Mouse (Mus musculus) stomach, embryonic 15.5 days (tissue): ENCODE results near the gene Per3. TPM values are rescaled to one million over a fixed set of nuclear protein-coding genes. Genes with fewer than 3 reads are reported as not detected.
"Not testable (repeated sequence)": the region's sequence is repeated elsewhere in the genome, so short reads cannot be mapped to it uniquely, and the experiment has no call there.

Experiments
- ATAC-seq: fragments of 200-750 bp; cut with Nextera tagmentation; 2 replicates; pipeline ENCODE4 v1.8.0; 2017; ENCODE audit warnings: low read depth, moderate number of reproducible peaks, moderate TSS enrichment; ENCODE audit not compliant: insufficient read depth, low FRiP score
- H3K27ac ChIP-seq: fragments of 300-500 bp; sonication (generic); 2 replicates; pipeline ENCODE4 v1.5.1; 2015; ENCODE audit warnings: mild to moderate bottlenecking, inconsistent platforms
- H3K27me3 ChIP-seq: fragments of 300-500 bp; sonication (generic); replicated peaks from 2 replicates; pipeline ENCODE4 v1.6.1; 2015; ENCODE audit warnings: inconsistent platforms
- H3K36me3 ChIP-seq: fragments of 300-500 bp; sonication (generic); 2 replicates; pipeline ENCODE4 v1.6.1; 2015; ENCODE audit warnings: inconsistent platforms
- H3K4me1 ChIP-seq: fragments of 300-500 bp; sonication (generic); 2 replicates; pipeline ENCODE4 v1.6.1; 2015; ENCODE audit warnings: inconsistent platforms
- H3K4me2 ChIP-seq: fragments of 300-500 bp; sonication (generic); 2 replicates; pipeline ENCODE4 v1.6.1; 2015; ENCODE audit warnings: mild to moderate bottlenecking, inconsistent platforms
- H3K4me3 ChIP-seq: fragments of 300-500 bp; sonication (generic); replicated peaks from 2 replicates; pipeline ENCODE4 v1.5.1; 2015; ENCODE audit warnings: inconsistent platforms
- H3K9ac ChIP-seq: fragments of 300-500 bp; sonication (generic); 2 replicates; pipeline ENCODE4 v1.6.1; 2015; ENCODE audit warnings: inconsistent platforms
- H3K9me3 ChIP-seq: fragments of 300-500 bp; sonication (generic); 2 replicates; pipeline ENCODE4 v1.6.1; 2016; ENCODE audit warnings: inconsistent platforms
- WGBS: fragments of 180-500 bp; shearing (Covaris S2); methylation state at CpG from one replicate; pipeline ENCODE4 v1.1.7; 2015; 5-methylcytosine and 5-hydroxymethylcytosine counted together
- polyA plus RNA-seq: library from polyadenylated mRNA; unstranded; fragments of >200 nt; fragmentation: Nextera tagmentation; extraction: Ambion mirVana; gene quantifications from 2 replicates; pipeline ENCODE4 v1.2.1, GENCODE M21; 2015

The Per3 gene
- polyA plus RNA-seq, 1 experiment from 2014 or later = 5.6 TPM

DNA sequence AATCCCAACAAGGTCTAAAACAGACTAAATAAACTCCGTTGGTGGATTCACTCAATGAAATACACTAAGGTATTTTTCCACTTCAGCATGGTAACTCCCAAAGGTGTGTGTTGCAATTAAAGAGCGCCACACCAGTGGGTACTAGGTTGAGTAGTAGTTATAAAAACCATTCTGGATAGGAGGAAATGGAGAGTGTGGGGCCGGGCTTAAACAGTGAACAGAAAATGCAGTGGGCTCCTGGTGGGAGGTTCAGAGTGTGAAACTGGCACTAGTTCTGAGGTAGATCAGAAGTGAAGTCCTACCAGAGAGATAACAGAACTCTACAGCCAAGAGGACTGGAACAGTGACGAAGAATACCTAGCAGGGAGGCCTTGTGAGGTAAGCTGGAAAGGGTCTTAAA lies 14.2 kb upstream of the Per3 start:
- H3K4me3 ChIP-seq = peak overlapping the region; percentile 88; the same call in 1 of the 2 replicates
- no peak overlapping the region for H3K9ac ChIP-seq
- H3K9me3 ChIP-seq = no peaks in the 10 kb centered on the region
- WGBS = 84% methylated on average over 4 of the region's 4 CpGs
- H3K27me3 ChIP-seq = no peaks in the 10 kb centered on the region
- peak overlapping the region; percentile 64 for H3K4me2 ChIP-seq
- H3K36me3 ChIP-seq = peaks cover 5% of the 10 kb centered on the region; the same call in 1 of the 2 replicates
- peak overlapping the region; percentile 83 for H3K27ac ChIP-seq
- peaks cover 6% of the 10 kb centered on the region for H3K4me1 ChIP-seq
- no peak for ATAC-seq

DNA sequence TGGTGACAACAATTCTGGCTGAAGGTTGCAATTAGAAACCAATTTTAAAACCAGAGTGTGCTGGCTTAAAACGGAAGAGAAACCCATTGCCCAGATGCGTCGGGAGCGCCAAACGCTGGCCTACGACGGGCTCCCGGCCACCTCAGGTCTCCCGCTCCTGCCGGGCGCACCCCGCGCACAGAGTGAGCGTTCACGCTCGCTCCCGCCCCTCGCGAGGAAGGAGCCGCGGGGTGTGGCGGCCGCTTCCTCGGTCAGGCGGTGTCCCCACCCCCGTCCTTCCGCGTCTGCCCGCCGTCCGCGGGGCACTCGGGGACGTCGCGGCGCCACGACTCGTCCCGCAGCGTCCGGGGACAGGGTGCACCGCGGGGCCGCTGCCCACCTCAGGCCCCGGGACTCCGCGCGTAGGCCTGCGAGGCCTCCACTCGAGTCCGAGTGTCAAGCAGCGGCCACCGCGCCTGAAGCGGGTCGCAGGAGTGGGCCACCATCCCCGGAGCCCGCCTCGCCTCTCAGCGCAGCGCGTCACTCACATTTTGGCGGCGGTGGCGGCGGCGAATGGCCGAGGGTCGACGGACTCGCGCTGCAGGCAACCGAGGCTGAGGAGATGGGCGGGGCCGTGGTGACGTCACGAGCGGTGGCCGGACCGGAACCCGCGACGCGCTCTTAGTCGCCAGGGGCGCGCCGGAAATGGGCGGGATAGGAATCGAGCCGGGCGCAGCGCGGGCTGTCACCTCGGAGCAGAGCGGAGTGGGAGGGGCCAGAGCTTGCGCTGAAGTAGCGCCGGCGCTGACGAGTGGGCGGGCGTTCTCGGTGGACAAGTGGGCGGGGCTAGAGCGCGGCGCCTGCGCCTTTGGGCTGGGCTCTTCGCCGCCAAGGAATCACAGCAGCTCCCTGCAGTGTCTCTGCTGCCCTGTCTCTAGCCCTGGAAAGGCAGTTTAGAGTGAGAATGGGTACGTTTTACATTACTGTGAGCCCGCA lies 13.2 kb upstream of the Per3 start, which contains the start of gene Vamp3:
Gene Vamp3, minus strand, starts transcription at position 617 of the 975 bp plus-strand sequence.
- Histone ChIP-seq H3K27ac (peak within 1 kb of the TSS; percentile 92), H3K36me3 (peaks cover 5% of the 10 kb centered on the region; the same call in 1 of the 2 replicates), H3K9ac (peak within 1 kb of the TSS; percentile 93), H3K4me2 (peak within 1 kb of the TSS; percentile 64), H3K27me3 (no peaks in the 10 kb centered on the region), H3K4me1 (peaks cover 6% of the 10 kb centered on the region), H3K4me3 (peak within 1 kb of the TSS; percentile 88), H3K9me3 (no peaks in the 10 kb centered on the region)
- under 1% methylated on average over 113 of the region's 114 CpGs for WGBS
- peak; percentile 100 for ATAC-seq

DNA sequence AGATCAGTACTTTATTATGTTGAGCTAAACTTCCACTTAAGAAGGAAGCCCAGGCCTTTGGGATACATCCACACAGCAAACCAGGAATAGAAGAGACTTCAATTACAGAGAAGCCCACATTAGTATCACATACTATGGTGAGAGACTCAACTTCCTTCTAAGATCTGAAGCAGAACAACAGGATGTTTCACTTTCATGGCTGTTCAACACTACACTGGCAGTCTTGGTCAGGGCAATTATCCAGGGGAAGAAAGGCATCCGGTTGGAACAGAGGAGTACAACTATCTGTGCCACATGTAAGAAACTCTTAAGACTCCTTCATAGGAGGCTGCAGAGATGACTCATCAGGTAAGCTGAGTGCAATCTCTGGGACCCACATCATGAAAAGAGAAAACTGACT lies 6.7 kb upstream of the Per3 start:
- WGBS = 79% methylated on average over 1 of the region's 1 CpGs

DNA sequence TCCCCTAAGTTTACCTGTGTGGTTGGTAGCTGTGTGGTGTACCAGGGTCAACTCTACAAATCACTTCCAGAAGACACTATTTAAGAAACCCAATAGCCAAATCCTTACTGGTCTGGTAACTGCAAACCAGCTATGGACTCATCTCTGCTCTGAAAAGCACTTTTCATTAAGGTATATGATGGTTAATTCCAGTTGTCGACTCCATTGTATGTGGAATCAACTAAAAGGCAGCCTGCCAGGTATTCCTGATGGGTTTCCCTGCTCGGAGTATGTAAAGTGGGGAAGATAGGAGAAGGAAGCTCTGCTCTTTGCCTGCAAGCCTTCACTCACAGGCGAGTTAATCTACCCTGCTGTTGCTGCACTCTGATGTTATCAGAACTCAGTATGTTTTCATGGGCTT lies 2.1 kb upstream of the Per3 start:
- no peaks in the 10 kb centered on the region for H3K27me3 ChIP-seq
- H3K9ac ChIP-seq = no peak overlapping the region
- H3K4me3 ChIP-seq = no peak overlapping the region
- no peak for ATAC-seq
- 86% methylated on average over 3 of the region's 3 CpGs for WGBS
- H3K4me2 ChIP-seq = no peak overlapping the region
- no peak overlapping the region for H3K27ac ChIP-seq
- H3K36me3 ChIP-seq = peaks cover 6% of the 10 kb centered on the region; the same call in 1 of the 2 replicates
- peaks cover 7% of the 10 kb centered on the region; the same call in 1 of the 2 replicates for H3K4me1 ChIP-seq
- no peaks in the 10 kb centered on the region for H3K9me3 ChIP-seq

More for the DNA sequence above, 6.7 kb upstream of the Per3 start:
- no peak overlapping the region for H3K9ac ChIP-seq
- H3K27me3 ChIP-seq = no peaks in the 10 kb centered on the region
- no peaks in the 10 kb centered on the region for H3K4me1 ChIP-seq
- peaks cover 11% of the 10 kb centered on the region for H3K36me3 ChIP-seq
- H3K27ac ChIP-seq = no peak overlapping the region
- H3K9me3 ChIP-seq = no peaks in the 10 kb centered on the region
- H3K4me2 ChIP-seq = no peak overlapping the region
- no peak overlapping the region for H3K4me3 ChIP-seq
- ATAC-seq = no peak

DNA sequence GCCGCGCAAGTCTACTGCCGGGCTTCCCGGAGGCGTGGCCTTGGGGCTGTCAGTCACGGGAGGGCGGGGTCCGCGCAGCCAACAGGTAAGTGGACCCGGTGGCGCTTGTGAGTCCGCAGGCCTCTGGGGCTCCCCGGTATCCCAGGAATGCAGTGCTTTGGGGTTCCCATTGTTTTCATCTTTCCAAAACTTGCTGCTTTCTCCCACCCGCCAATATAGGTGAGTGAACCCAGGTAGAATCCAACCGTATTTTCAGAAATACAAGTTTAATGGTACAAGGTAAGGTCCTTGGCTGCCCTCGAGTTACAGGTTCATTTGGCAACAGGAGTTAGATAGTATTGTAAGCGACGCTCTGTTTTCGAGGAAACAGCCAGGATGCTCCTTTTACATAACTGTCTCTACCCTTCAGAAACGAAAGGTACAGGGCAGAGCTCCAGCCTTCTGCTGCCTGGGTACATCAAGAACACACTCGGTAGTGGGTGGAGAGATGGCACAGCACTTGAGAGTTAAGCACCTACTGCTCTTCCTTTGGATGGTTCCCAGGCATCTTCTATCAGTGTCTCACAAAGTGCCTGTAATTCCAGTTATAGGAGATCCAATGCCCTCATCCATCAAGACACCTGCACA lies 592 bp upstream of the Per3 start:
- Histone ChIP-seq H3K36me3 (peaks cover 6% of the 10 kb centered on the region; the same call in 1 of the 2 replicates), H3K4me2 (peak overlapping the region; percentile 97), H3K9me3 (no peaks in the 10 kb centered on the region), H3K27ac (no peak overlapping the region), H3K4me3 (peak overlapping the region; percentile 57), H3K4me1 (peaks cover 7% of the 10 kb centered on the region; the same call in 1 of the 2 replicates), H3K9ac (no peak overlapping the region; the same call in 1 of the 2 replicates), H3K27me3 (no peaks in the 10 kb centered on the region)
- 4% methylated on average over 21 of the region's 21 CpGs for WGBS
- no peak; the same call in 1 of the 2 replicates for ATAC-seq

DNA sequence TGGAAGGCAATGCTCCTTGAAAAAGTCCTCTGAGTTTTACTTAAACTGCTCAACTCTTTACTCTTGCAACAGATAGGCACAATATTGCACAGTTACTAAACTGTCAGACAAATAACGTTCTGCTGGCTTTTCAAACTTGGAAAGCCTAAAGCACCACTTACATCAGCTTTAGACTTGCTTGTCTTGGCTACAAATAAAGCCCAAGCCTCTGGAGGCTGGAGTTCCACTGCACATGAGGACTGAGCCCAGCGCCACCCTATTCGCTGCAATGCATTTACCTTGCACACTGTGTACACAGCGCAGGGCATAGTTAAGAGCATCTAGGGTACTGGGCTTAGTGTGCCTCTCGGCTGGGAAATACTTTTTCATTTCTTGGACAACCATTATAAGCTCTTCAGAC lies 1.2 kb downstream of the Per3 start:
- H3K27ac ChIP-seq = no peak overlapping the region
- H3K27me3 ChIP-seq = no peaks in the 10 kb centered on the region
- peak overlapping the region; percentile 57 for H3K4me3 ChIP-seq
- no peaks in the 10 kb centered on the region for H3K36me3 ChIP-seq
- peak overlapping the region; percentile 97 for H3K4me2 ChIP-seq
- no peak for ATAC-seq
- H3K4me1 ChIP-seq = peaks cover 7% of the 10 kb centered on the region; the same call in 1 of the 2 replicates
- 41% methylated on average over 5 of the region's 5 CpGs for WGBS
- no peak overlapping the region for H3K9ac ChIP-seq
- no peaks in the 10 kb centered on the region for H3K9me3 ChIP-seq

DNA sequence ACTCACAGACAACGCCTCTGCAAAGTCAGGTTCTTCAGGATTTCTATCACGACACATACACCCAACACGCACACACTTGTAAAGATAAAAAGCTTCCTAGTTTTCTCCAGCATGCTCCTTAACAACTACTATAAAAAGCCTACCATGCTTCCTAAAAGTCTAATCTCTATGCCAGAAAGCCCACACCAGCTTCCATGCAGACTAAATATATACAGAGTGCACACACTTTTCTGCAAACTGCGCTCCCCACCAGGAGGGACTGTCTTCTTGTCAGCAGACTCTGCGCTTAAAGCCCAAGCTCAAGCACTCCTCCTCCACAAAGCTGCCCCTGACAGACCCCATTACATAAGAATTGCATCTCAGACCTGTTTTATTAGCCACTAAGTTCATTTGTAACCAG lies 3.0 kb downstream of the Per3 start:
- Histone ChIP-seq H3K9me3 (no peaks in the 10 kb centered on the region), H3K27ac (no peak overlapping the region), H3K4me3 (no peak overlapping the region), H3K36me3 (no peaks in the 10 kb centered on the region), H3K4me2 (no peak overlapping the region), H3K27me3 (no peaks in the 10 kb centered on the region), H3K4me1 (peaks cover 7% of the 10 kb centered on the region; the same call in 1 of the 2 replicates), H3K9ac (no peak overlapping the region)
- no peak for ATAC-seq
- WGBS = 78% methylated on average over 5 of the region's 5 CpGs

DNA sequence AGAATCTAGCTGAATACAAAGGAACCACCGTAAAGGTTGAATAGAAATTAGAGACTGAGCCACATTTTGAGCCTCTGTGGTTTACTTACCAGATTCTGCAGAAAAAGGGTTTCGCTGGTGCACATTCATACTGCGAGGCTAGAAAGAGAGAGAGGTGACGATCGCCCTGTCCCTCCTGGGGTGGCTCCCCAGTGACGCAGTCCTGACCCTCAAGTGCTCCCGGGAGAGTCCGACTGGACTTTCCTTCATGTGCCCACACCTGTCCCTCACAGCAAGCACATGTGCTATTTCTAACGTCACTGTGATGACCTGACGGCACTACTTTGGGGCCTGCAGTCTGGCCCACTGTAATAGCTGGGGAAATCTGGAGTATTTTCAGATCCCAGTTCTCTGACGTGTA lies 6.7 kb downstream of the Per3 start:
- Histone ChIP-seq H3K9ac (no peak overlapping the region), H3K36me3 (no peaks in the 10 kb centered on the region), H3K27me3 (no peaks in the 10 kb centered on the region), H3K27ac (no peak overlapping the region), H3K4me2 (no peak overlapping the region), H3K4me3 (no peak overlapping the region), H3K9me3 (no peaks in the 10 kb centered on the region), H3K4me1 (no peaks in the 10 kb centered on the region)
- no peak for ATAC-seq
- WGBS = 88% methylated on average over 11 of the region's 11 CpGs

DNA sequence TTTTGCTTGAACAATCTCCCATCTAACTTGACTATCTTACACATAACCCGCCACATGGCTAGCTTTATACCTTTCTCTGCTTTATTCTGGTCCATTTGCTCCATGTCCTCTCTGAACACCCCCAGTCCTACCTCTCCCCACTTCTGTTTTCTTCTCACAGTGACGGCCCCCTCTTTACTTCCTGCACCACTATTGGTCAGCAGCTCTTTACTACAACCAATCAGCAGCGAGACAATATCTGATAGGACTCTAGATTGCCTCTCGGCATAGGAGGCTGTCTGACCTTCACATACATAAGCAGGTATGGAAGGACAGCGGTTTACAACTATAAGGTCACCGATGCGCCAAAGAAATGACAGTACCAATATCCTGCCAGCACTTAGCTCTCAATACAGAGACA lies 7.9 kb downstream of the Per3 start:
- Histone ChIP-seq H3K36me3 (no peaks in the 10 kb centered on the region), H3K27me3 (no peaks in the 10 kb centered on the region), H3K27ac (no peak overlapping the region), H3K4me2 (no peak overlapping the region), H3K4me3 (no peak overlapping the region), H3K9ac (no peak overlapping the region), H3K9me3 (no peaks in the 10 kb centered on the region), H3K4me1 (no peaks in the 10 kb centered on the region)
- no peak for ATAC-seq
- WGBS = 88% methylated on average over 7 of the region's 7 CpGs

DNA sequence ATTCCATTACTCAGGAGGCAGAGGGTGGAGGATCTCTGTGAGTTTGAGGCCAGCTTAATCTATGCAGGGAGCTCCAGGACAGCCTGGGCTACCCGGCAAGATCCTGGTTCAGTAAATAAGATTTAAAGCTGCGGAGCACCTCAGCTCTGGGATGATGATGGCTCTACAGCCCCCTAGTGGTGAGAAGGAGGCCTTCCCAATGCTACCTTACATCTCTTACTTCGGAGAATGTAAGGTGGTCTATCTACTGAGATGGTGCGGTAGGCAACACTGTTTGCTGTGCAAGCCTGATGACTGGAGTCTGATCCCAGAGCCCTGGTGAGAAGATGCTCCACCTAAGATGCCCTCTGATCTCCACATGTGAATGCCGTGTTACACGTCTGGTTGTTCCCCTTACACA lies 17.5 kb downstream of the Per3 start:
- WGBS = 54% methylated on average over 6 of the region's 6 CpGs
- Histone ChIP-seq H3K9me3 (no peaks in the 10 kb centered on the region), H3K27ac (no peak overlapping the region), H3K4me1 (no peaks in the 10 kb centered on the region), H3K36me3 (no peaks in the 10 kb centered on the region), H3K4me2 (no peak overlapping the region), H3K27me3 (no peaks in the 10 kb centered on the region), H3K4me3 (no peak overlapping the region), H3K9ac (no peak overlapping the region)
- ATAC-seq = no peak

DNA sequence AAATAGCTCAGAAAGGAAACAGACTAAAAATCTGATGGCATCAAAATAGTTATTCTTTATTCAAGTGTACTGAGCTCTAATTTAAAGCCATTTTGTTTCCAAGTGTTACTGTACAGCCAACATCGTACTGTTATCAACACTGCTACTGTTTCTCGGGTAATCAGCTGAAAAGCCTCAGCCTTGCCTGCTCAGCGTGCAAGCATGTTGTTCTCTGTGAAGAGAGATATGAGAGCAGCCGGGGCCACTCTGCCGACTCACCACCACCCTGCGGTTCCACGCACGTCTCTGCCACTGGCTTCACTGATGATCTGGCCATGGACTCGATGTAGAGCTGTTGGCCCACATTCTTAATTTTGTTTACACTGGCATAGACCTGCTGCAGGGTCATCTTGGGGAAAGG lies 20.3 kb downstream of the Per3 start:
- H3K4me2 ChIP-seq = no peak overlapping the region
- no peak overlapping the region for H3K27ac ChIP-seq
- 75% methylated on average over 9 of the region's 9 CpGs for WGBS
- no peaks in the 10 kb centered on the region for H3K9me3 ChIP-seq
- no peaks in the 10 kb centered on the region for H3K4me1 ChIP-seq
- H3K9ac ChIP-seq = no peak overlapping the region
- H3K36me3 ChIP-seq = no peaks in the 10 kb centered on the region
- no peaks in the 10 kb centered on the region for H3K27me3 ChIP-seq
- no peak for ATAC-seq
- H3K4me3 ChIP-seq = no peak overlapping the region

DNA sequence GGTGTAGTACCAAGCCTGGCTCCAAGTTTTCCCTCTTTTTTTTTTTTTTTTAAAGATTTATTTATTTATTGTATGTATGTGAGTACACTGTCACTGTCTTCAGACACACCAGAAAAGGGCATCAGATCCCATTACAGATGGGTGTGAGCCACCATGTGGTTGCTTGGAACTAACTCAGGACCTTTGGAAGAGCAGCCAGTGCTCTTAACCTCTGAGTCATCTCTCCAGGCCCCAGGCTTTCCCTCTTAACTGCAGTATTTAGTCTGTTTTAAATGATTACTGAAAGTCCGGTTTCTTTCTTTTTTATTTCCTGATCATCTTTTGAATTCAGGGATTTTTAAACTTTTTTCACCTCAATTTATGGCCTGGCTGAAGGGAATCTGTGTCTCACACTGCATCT lies 27.1 kb downstream of the Per3 start:
- H3K27ac ChIP-seq, H3K4me2 ChIP-seq, H3K9me3 ChIP-seq, H3K9ac ChIP-seq, H3K4me3 ChIP-seq, ATAC-seq, H3K27me3 ChIP-seq, H3K4me1 ChIP-seq, H3K36me3 ChIP-seq: not testable (repeated sequence)
- WGBS = 95% methylated on average over 1 of the region's 1 CpGs
